Mouse (Mus musculus) hindbrain, embryonic 11.5 days (tissue): ENCODE measurements at regions not wholly inside any gene's neighbourhood (a gene's known extent, or its start where the extent isn't known, plus 50 kb on each side); places are given as distances from the start of the nearest gene placed in this dataset.

Experiments
- ATAC-seq: fragments of 200-750 bp; cut with Nextera tagmentation; 2 replicates; pipeline ENCODE4 v1.8.0; 2017; ENCODE audit warnings: mild to moderate bottlenecking, moderate TSS enrichment, moderate library complexity; ENCODE audit not compliant: low FRiP score
- DNase-seq: peaks from one replicate; pipeline ENCODE4 v3.0.0-alpha.2; 2015; ENCODE audit warnings: low spot score
- H3K27ac ChIP-seq: fragments of 300-500 bp; sonication (generic); 2 replicates; pipeline ENCODE4 v1.5.1; 2014; ENCODE audit warnings: mild to moderate bottlenecking, low read depth, low read length
- H3K27me3 ChIP-seq: fragments of 300-500 bp; sonication (generic); 2 replicates; pipeline ENCODE4 v1.6.1; 2014; ENCODE audit warnings: mild to moderate bottlenecking, low read length, moderate library complexity, mixed read lengths; ENCODE audit not compliant: control insufficient read depth, insufficient read depth
- H3K36me3 ChIP-seq: fragments of 300-500 bp; sonication (generic); 2 replicates; pipeline ENCODE4 v1.6.1; 2014; ENCODE audit warnings: mild to moderate bottlenecking, low read length, moderate library complexity, mixed read lengths; ENCODE audit not compliant: control insufficient read depth, insufficient read depth
- H3K4me1 ChIP-seq: fragments of 300-500 bp; sonication (generic); replicated peaks from 2 replicates; pipeline ENCODE4 v1.6.1; 2014; ENCODE audit warnings: low read length, mixed read lengths; ENCODE audit not compliant: control insufficient read depth, insufficient read depth
- H3K4me2 ChIP-seq: fragments of 300-500 bp; sonication (generic); replicated peaks from 2 replicates; pipeline ENCODE4 v1.6.1; 2014; ENCODE audit warnings: mild to moderate bottlenecking, low read depth, low read length
- H3K4me3 ChIP-seq: fragments of 300-500 bp; sonication (generic); 2 replicates; pipeline ENCODE4 v1.5.1; 2014; ENCODE audit warnings: low read depth, low read length
- H3K9ac ChIP-seq: fragments of 300-500 bp; sonication (generic); 2 replicates; pipeline ENCODE4 v1.6.1; 2014; ENCODE audit warnings: low read depth, low read length
- H3K9me3 ChIP-seq: fragments of 300-500 bp; sonication (generic); 2 replicates; pipeline ENCODE4 v1.6.1; 2016; ENCODE audit warnings: low read length; ENCODE audit not compliant: control insufficient read depth
- WGBS: fragments of 180-500 bp; shearing (Covaris S2); extraction: QIAGEN DNeasy Blood & Tissue Kit; methylation state at CpG from one replicate; pipeline ENCODE4 v1.1.7; 2014; 5-methylcytosine and 5-hydroxymethylcytosine counted together

- H3K27ac ChIP-seq: no peak overlapping the region
- no peak for ATAC-seq
- 84% methylated on average over 6 of the region's 6 CpGs for WGBS
- no peak for DNase-seq
- no peaks in the 10 kb centered on the region for H3K9me3 ChIP-seq
- no peak overlapping the region for H3K4me2 ChIP-seq
- no peak overlapping the region for H3K4me3 ChIP-seq
- H3K36me3 ChIP-seq: no peaks in the 10 kb centered on the region
- H3K4me1 ChIP-seq: no peaks in the 10 kb centered on the region; the same call in 1 of the 2 replicates
- H3K27me3 ChIP-seq: no peaks in the 10 kb centered on the region
- no peak overlapping the region for H3K9ac ChIP-seq
These were observed 1034.0 kb downstream of the Pcdh7 start for GRCm38 (mm10) chr5:58751777-58752176.
